Mouse (Mus musculus) ES-E14 (cell line): Measurements from ENCODE around the gene Tanc1. TPM values are rescaled to one million over a fixed set of nuclear protein-coding genes. Genes with fewer than 3 reads are reported as not detected.
A peak's percentile ranks its signal among the peaks of the same experiment; 100 is the strongest.
"Not testable (repeated sequence)": the region's sequence is repeated elsewhere in the genome, so short reads cannot be mapped to it uniquely, and the experiment has no call there.

Experiments used
- DNase-seq: peaks from one replicate; pipeline ENCODE4 v3.0.0-alpha.2; 2013; ENCODE audit warnings: low read depth, low spot score
- H3K27ac ChIP-seq: 2 replicates; pipeline ENCODE4 v1.5.1; 2012; ENCODE audit warnings: low read depth, mild to moderate bottlenecking, low read length, moderate library complexity, mixed read lengths; ENCODE audit not compliant: poor library complexity, insufficient read depth, severe bottlenecking
- H3K36me3 ChIP-seq: 2 replicates; pipeline ENCODE4 v1.6.1; 2012; ENCODE audit warnings: mild to moderate bottlenecking, low read length, moderate library complexity, mixed read lengths; ENCODE audit not compliant: control insufficient read depth, poor library complexity, insufficient read depth, severe bottlenecking
- H3K4me1 ChIP-seq, 2 experiments: fragments of 150-350 bp in 1 of 2; sonication (generic) in 1 of 2; 2 replicates each; pipeline ENCODE4 v1.6.1; 2012; ENCODE audit warnings: low read length in 2 of 2, mild to moderate bottlenecking in 1 of 2, mixed read lengths in 1 of 2; ENCODE audit not compliant: control insufficient read depth in 2 of 2, insufficient read depth in 2 of 2, poor library complexity in 1 of 2
- H3K4me3 ChIP-seq, 2 experiments: fragments of 150-350 bp in 1 of 2; sonication (generic) in 1 of 2; 2 replicates each; pipeline ENCODE4 v1.5.1; 2012; ENCODE audit warnings: low read length in 2 of 2, low read depth in 1 of 2, mild to moderate bottlenecking in 1 of 2, mixed read lengths in 1 of 2; ENCODE audit not compliant: insufficient read depth in 1 of 2, poor library complexity in 1 of 2, severe bottlenecking in 1 of 2
- H3K9ac ChIP-seq: 2 replicates; pipeline ENCODE4 v1.6.1; 2012; ENCODE audit warnings: low read depth, mild to moderate bottlenecking, low read length, mixed read lengths; ENCODE audit not compliant: poor library complexity, insufficient read depth, severe bottlenecking
- H3K9me3 ChIP-seq: fragments of 150-350 bp; sonication (generic); 2 replicates; pipeline ENCODE4 v1.6.1; 2012; ENCODE audit warnings: low read depth, mild to moderate bottlenecking, low read length; ENCODE audit not compliant: control insufficient read depth, insufficient read depth
- CHD2 ChIP-seq: IDR thresholded peaks from 2 replicates; pipeline ENCODE4 v1.6.1; 2014; ENCODE audit warnings: mild to moderate bottlenecking, low read depth, low read length, inconsistent platforms
- HCFC1 ChIP-seq: IDR thresholded peaks from 2 replicates; pipeline ENCODE4 v1.6.1; 2012; ENCODE audit warnings: low read length, inconsistent platforms, borderline replicate concordance; ENCODE audit not compliant: insufficient read depth
- MAFK ChIP-seq: IDR thresholded peaks from 2 replicates; pipeline ENCODE4 v1.6.1; 2014; ENCODE audit warnings: mild to moderate bottlenecking, low read depth, low read length, inconsistent platforms; ENCODE audit not compliant: insufficient read depth
- ZC3H11A ChIP-seq: IDR thresholded peaks from 2 replicates; pipeline ENCODE4 v1.6.1; 2012; ENCODE audit warnings: low read depth, mild to moderate bottlenecking, inconsistent platforms, low read length, borderline replicate concordance
- ZNF384 ChIP-seq: IDR thresholded peaks from 2 replicates; pipeline ENCODE4 v1.6.1; 2012; ENCODE audit warnings: low read depth, low read length, inconsistent platforms
- in situ Hi-C, 2 experiments: fragments of 600-800 bp; cut with MboI; formaldehyde crosslinking; loops; one replicate each; pipeline ENCODE4 v1.15.1; 2025; ENCODE audit warnings: low sequenced_read_pairs in 2 of 2, inconsistent platforms in 1 of 2; ENCODE audit not compliant: unreplicated experiment in 2 of 2
- total RNA-seq: library from RNA; depleted of rRNA; stranded (reverse); fragments of 300-350 nt; gene quantifications from 2 replicates; pipeline ENCODE4 v1.2.3, GENCODE M21; 2012

Gene Tanc1
- total RNA-seq, 1 experiment, result 28.2 TPM

DNA sequence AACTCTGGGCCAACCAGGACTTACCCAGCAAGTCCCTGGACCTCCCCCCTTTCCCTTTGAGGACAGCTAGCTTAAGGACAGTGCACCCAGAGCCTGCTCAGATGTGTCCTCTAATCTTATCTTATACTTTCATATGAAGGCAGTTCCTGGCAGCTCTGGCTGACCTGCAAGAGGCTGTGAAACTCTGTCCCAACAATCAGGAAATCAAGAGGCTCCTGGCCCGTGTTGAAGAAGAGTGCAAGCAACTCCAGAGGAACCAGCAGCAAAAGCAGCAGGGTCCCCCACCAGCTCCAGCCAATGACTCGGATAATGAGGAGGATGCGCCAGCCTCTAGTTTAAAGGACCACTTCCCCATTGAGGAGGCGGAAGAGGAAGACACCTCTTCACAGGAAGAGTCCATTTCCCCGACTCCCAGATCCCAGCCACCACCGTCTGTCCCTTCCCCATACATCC lies 230.7 kb downstream of the Tanc1 start:
- H3K9me3 ChIP-seq, result no peaks in the 10 kb centered on the region
- peak overlapping the region in 1 of 2 experiments; percentile 26; a peak in 1 of 4 replicates for H3K4me3 ChIP-seq
- no peak overlapping the region for H3K27ac ChIP-seq
- DNase-seq, result no peak
- H3K9ac ChIP-seq, result no peak overlapping the region
- TF ChIP-seq HCFC1 (no peak), CHD2 (no peak), ZNF384 (no peak), ZC3H11A (no peak), MAFK (no peak)
- in situ Hi-C loops, result no loop called here
- peaks cover 43% of the 10 kb centered on the region for H3K36me3 ChIP-seq
- H3K4me1 ChIP-seq, result peaks cover 2 to 13% of the 10 kb centered on the region in 2 experiments; a peak in 2 of 4 replicates

DNA sequence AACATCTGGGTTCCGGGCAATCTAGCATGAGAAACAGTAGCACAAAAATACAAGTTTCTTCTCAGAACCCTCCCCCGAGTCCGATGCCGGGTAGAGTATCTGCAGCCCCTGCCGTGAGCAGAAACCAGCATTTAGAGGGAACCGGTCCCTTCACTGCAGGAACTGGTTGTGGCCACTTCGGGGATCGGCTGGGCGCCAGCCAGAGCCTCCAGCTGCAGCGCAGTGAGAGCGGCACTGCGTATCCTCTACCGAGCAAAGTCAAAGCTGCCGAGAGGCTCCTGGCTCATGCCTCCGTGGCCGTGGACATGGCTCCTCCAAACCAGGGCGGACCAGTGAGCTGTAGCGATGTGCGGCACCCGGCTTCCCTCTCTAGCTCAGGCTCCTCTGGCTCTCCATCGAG lies 231.3 kb downstream of the Tanc1 start:
- H3K9me3 ChIP-seq, result no peaks in the 10 kb centered on the region
- peaks cover 39% of the 10 kb centered on the region for H3K36me3 ChIP-seq
- in situ Hi-C loops, result no loop called here
- no peak overlapping the region for H3K27ac ChIP-seq
- no peak for DNase-seq
- H3K4me3 ChIP-seq, result peak overlapping the region; percentile 12 to 26; a peak in 3 of 4 replicates
- H3K4me1 ChIP-seq, result peaks cover 2 to 13% of the 10 kb centered on the region in 2 experiments; a peak in 2 of 4 replicates
- H3K9ac ChIP-seq, result no peak overlapping the region
- TF ChIP-seq MAFK, result no peak
- no peak for TF ChIP-seq HCFC1
- TF ChIP-seq ZC3H11A, result no peak
- TF ChIP-seq CHD2, result no peak
- no peak for TF ChIP-seq ZNF384

DNA sequence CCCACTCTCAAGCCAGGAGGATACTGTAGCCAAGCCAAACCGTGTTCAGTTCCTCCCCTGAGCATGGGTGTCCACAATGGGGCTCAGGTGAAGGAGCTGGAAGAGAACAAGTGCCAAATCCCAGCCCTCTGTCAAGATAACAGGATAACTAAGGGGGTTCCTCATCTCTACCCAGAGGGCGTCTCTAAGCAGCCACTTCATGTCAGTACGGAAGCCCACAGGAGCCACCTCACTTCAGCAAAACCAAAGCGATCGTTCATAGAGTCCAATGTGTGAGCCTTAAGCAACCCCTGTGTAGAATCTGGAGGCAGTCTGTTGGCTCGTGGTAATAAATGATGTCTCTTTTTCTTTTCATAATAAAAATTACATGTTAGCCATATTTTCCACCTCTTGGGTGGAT lies 232.0 kb downstream of the Tanc1 start:
- in situ Hi-C loops, result no loop called here
- no peak overlapping the region for H3K9ac ChIP-seq
- DNase-seq, result no peak
- TF ChIP-seq ZNF384 (no peak), ZC3H11A (no peak), MAFK (no peak), HCFC1 (no peak), CHD2 (no peak)
- no peak overlapping the region for H3K27ac ChIP-seq
- no peaks in the 10 kb centered on the region for H3K9me3 ChIP-seq
- peaks cover 2 to 13% of the 10 kb centered on the region in 2 experiments; a peak in 2 of 4 replicates for H3K4me1 ChIP-seq
- peaks cover 34% of the 10 kb centered on the region for H3K36me3 ChIP-seq
- no peak overlapping the region for H3K4me3 ChIP-seq

DNA sequence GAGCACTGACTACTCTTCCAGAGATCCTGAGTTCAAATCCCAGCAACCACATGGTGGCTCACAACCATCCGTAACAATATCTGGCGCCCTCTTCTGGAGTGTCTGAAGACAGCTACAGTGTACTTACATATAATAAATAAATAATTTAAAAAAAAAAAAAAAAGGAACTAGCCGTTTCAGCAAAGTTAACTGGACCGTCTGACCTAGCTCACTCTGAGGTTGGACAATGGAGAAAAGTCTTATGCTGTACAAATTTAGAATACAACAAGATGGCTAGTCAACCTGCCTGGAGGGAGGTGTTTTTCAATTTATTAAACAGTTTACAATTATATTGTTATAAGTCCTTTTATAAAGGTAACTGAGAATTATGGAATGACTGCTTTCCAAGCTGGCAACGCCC lies 240.0 kb downstream of the Tanc1 start:
- H3K36me3 ChIP-seq, in situ Hi-C loops, H3K4me3 ChIP-seq, H3K4me1 ChIP-seq, H3K27ac ChIP-seq, DNase-seq, H3K9ac ChIP-seq, H3K9me3 ChIP-seq: not testable (repeated sequence)

DNA sequence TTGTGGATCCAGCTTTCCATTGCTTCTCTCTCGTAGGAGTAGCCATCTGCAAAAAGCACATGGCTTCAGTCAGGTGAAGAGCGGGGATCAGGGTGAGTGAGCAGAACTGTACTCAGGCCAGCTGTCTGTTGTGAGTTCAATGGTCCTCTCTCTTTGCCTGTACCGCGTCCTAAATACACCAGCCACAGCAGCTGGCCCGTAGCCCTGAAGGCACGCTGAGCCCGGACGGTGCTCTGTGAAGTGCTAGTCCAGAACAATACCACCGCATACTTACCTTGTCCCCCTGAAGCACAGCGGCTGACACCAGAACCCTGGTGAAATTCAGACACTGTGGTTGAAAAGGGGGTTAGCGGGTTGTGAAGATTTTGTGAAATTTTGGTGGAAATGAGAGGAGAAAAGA lies 241.1 kb downstream of the Tanc1 start:
- in situ Hi-C loops, result no loop called here
- H3K36me3 ChIP-seq, result peaks cover 4% of the 10 kb centered on the region; the same call in 1 of the 2 replicates
- no peak for DNase-seq
- H3K9me3 ChIP-seq, result no peaks in the 10 kb centered on the region
- peaks cover 0 to 4% of the 10 kb centered on the region in 2 experiments; a peak in 1 of 4 replicates for H3K4me1 ChIP-seq
- H3K4me3 ChIP-seq, result no peak overlapping the region
- H3K9ac ChIP-seq, result no peak overlapping the region
- no peak overlapping the region for H3K27ac ChIP-seq
- TF ChIP-seq ZC3H11A, result no peak
- TF ChIP-seq MAFK, result no peak
- TF ChIP-seq CHD2, result no peak
- TF ChIP-seq ZNF384, result no peak
- TF ChIP-seq HCFC1, result no peak
